Mouse (Mus musculus) activated CD4-positive, CD25-positive, alpha-beta regulatory T cell, adult 9 weeks (primary cell): ENCODE measurements around the gene Defb38. TPM values are rescaled to one million over a fixed set of nuclear protein-coding genes. Genes with fewer than 3 reads are reported as not detected.

ENCODE experiments used
- polyA plus RNA-seq: library from polyadenylated mRNA; unstranded; fragments of 100-300 nt; shearing (Covaris generic); gene quantifications from one replicate; pipeline ENCODE4 v1.2.1, GENCODE M21; 2017

Gene Defb38
- not detected for polyA plus RNA-seq

DNA sequence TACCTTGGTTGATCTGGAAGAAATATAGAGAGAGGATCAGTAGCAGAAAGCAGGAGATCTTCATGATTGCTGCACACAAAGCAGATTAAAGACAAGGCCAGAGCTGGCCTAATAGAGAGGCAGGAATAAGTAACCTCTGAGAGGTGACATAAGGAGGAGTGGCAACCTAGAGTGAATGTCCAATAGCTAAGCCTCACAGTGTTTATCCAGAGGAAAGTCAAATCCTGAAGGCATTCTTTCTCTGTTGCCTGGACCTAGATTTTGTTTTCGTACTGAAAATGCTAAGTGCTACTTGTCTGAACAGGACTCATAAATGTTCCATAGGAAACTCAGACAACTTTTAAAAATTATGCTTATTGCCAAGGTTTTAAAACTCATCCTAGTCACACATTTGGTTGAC lies at the start of gene Defb38:
Defb38 (minus strand) TSS at position 101 of the 400 bp plus-strand sequence.

DNA sequence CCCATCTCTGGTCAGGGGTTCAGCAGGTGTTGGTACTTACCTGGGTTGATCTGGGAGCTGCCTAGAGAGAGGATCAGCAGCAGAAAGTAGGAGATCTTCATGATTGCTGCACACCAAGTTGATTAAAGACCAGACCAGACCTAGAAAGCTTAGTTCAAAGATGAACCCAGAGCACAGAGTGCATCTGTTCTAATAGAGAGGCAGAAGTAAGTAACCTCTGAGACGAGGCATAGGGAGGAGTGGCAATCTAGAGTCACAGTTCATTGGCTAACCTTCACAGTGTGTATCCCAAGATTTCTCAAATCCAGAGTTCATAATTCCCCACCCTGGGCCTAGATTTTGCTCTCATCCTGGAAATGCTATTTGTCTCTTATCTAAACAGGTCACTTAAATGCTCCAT lies 38.3 kb upstream of the Defb38 start, which contains the start of gene Defb39:
Defb39 (minus strand) TSS at position 101 of the 400 bp plus-strand sequence.

Other genes with a start within 250 kb of the Defb38 start
- gene Defb40, start 48.3 kb downstream of the Defb38 start, polyA plus RNA-seq = not detected
- not detected for gene Defb37, start 35.5 kb downstream of the Defb38 start, polyA plus RNA-seq
- not detected for gene Defb39, start 38.2 kb upstream of the Defb38 start, polyA plus RNA-seq
- gene Defb12, start 88.3 kb upstream of the Defb38 start, polyA plus RNA-seq = not detected
- gene Defb34, start 97.2 kb upstream of the Defb38 start, polyA plus RNA-seq = not detected
- gene Gm45826, start 114.2 kb upstream of the Defb38 start, polyA plus RNA-seq = not detected
- not detected for gene Defb14, start 167.8 kb upstream of the Defb38 start, polyA plus RNA-seq
- gene Defb4, start 172.1 kb upstream of the Defb38 start, polyA plus RNA-seq = not detected
- gene Defb6, start 198.9 kb upstream of the Defb38 start, polyA plus RNA-seq = not detected
- not detected for gene Defb46, start 213.3 kb upstream of the Defb38 start, polyA plus RNA-seq
- not detected for gene Defb5, start 221.0 kb upstream of the Defb38 start, polyA plus RNA-seq